Mouse (Mus musculus): ENCODE results near the gene 3300002I08Rik.
"Not testable (repeated sequence)": the region's sequence is repeated elsewhere in the genome, so short reads cannot be mapped to it uniquely, and the experiment has no call there.

Gene 3300002I08Rik

DNA sequence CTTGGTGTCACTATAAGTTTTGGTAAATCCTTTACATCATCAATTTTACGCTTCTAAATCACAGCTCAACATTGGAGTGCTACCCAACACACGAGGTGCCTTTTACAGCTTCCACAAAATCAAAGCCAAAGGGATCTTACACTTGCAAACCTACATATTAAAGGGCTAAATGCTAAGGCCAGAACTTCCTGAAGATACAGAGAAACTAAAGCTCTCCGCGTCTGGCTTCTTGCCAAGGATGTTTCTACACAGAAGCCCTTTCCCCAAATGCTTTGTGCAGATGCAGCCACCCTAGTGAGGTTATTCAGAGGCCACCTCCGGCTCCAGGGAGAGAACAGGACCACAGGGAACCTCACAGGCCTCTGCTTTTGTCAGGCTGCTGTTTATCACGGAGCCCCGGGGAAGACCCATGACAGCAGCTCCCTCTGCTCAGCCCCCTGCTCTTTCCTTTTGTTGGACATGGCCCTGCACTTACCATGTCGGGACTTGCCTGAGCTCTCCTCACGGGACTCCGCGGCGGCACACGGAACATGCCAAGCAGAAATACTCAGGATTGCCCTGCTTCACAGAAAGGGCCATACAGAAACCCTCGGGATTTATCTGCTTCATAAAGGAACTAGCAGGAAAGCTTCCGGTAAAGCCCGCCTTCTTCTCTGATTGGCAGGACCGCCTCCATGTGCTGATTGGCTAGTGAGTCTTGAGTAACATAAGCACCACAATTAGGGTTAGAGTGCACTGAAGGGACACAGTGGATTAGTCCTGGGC, at the start of gene 3300002I08Rik:
TSS of gene 3300002I08Rik (minus strand) at position 653 of the 765 bp plus-strand sequence.
- DNase-seq (ENCODE audit: low spot score) = peak; percentile 85

DNA sequence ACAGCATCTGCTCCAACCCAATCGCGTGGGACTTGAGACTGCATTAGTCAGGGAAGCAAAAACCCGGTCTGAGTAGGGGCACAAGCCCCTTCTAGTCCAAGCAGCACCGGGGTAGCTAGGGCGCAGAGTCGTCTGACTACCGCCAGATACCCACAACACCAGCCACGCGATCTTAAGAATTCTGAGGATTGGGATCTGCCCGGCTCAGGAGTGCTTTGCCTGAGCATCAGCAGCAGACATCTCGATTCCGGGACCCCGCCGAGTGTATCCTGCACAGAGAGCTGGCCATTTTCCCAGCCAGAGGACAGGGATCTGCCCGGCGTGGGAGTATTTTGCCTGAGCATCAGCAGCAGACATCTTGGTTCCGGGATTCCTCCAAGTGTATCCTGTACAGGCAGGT, 49.6 kb upstream of the 3300002I08Rik start:
- not testable (repeated sequence) for DNase-seq (ENCODE audit: low spot score)

DNA sequence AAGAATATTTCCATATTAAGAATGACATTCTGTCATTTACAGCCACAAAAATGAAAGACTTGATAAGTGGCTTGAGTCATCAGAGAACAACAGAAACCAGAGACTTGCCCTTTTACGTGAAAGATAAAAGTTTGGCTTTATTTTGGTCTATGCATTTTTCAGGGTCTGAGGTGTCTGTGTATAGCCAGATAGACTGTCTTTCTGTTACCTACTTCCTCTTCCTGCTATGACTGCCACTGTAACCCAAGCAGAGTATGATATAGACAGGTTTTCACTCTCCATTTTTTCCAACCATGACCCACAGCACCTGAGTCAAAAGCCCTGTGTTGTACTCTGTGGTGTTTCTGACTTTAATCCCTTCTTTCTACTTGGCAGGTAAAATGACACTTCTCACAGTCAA, 27.6 kb upstream of the 3300002I08Rik start:
- DNase-seq (ENCODE audit: low spot score) = no peak

DNA sequence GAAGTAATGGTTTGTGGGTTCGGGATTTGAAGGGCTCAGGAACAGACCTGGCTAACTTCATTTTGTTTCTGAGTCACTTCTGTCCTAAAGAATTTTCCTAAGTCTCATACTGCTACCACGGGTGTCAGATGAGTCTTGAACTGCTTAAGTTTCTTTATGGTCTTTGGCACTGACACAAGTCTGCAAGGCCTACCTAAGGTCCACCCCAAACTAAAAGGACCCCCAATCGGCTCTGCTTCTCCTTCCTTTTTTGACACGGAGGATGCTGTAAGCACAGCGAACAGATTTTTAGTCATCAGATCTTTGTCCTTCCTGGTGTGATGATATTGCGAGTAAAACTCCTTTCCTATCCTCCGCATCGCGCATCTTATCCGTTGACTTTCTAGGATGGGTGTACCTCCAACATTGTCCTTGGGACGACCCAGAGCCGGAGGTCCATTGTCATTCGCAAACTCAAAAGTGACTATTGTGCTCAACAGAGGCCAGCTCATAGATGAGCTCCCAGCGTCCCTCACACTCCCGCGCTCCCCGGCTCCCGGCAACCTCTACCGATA, 23.1 kb upstream of the 3300002I08Rik start:
- not testable (repeated sequence) for DNase-seq (ENCODE audit: low spot score)

DNA sequence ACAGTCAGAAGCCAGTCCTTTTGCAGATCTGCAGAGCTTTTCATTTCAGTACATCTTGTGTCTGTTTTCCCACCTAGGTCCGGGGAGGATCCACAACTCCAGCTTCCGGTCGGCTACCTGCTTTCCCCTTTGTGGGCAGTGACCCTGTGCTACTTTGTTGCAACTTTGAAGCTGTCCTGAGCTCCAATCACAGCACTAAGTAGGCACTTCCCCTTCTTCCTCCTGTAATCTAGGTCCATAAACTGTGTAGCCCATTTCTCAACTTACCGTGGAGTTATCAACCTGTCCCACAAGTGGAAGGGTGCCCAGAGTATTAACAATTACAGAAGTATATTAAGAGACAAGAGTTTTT, 289 bp upstream of the 3300002I08Rik start:
- no peak for DNase-seq (ENCODE audit: low spot score)

DNA sequence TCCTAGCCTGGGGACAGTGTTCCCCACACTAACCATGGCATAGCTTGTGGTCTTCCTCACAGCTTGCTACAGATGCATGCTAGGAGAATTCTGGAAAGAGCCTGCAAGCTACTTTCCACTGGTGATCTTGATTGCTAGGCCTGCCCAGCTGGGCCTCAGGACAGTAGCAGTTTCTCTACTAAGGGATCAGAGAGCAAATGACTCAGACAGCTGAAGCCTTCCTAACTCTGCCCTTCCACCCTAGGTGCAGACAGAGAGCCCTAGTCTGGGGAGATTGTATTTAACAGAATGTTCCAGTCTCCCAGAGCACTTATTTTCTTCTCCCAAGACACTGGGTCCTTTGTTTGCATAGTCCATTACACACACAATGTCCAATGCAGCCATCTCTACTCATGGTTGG, 5.4 kb downstream of the 3300002I08Rik start:
- DNase-seq (ENCODE audit: low spot score) = not testable (repeated sequence)

DNA sequence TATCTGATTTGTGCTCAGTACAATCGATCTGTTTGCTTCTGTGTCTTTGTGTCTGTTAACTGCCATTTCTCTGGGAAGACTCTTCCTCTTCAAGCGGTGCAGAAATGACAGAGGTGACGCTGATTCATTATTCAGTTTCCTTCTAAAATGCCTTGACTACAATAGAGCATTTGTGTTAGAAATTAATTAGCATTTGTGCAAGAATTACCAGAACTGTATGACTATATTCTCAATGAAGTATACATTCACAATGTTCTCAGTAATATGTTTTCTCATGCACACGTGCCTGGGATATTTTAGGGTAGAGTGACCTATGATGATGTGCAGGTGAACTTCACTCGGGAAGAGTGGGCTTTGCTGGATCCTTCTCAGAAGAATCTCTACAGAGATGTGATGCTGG, 39.2 kb downstream of the 3300002I08Rik start, which contains the start of gene Gm10130:
TSS of gene Gm10130 (plus strand) at position 301 of the 400 bp plus-strand sequence.
- DNase-seq (ENCODE audit: low spot score) = no peak

DNA sequence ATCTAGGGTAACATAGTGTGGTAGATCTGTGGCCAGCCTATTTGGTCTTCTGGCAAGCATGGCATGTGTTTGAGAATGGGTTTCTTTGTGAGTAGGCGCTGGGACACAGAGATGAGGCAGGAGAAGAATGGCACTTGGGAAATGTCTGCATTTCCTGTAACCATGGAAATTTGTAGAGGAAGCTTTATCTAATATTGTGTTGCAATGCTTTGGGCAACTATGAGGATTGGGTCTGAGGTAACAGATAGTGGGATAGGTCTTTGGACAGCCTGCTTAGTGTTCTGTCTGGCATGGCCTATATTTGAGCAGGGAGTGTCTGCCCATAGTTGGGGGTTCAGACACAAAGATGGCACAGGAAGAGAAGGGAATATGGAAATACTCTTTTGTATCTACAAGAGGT, 43.6 kb downstream of the 3300002I08Rik start:
- no peak for DNase-seq (ENCODE audit: low spot score)

DNA sequence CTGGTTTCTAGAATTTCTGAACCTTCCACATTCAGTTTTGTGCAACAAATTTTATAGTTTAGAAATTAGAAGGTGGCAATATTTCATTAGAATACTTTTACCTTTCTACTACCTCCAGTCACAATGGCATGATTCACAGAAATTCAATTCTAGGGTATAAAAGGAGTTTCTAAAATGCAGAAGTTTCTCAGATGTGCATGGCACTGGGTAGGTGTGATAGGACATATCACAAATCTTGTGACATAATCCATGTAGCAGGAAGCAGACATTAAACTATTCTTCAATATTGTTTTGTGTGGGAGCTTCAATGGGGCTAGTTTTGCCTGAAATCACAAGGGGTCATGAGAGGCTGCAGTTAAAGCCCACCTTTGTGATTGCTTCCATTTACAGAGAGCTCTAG, 46.4 kb downstream of the 3300002I08Rik start:
- no peak for DNase-seq (ENCODE audit: low spot score)

DNA sequence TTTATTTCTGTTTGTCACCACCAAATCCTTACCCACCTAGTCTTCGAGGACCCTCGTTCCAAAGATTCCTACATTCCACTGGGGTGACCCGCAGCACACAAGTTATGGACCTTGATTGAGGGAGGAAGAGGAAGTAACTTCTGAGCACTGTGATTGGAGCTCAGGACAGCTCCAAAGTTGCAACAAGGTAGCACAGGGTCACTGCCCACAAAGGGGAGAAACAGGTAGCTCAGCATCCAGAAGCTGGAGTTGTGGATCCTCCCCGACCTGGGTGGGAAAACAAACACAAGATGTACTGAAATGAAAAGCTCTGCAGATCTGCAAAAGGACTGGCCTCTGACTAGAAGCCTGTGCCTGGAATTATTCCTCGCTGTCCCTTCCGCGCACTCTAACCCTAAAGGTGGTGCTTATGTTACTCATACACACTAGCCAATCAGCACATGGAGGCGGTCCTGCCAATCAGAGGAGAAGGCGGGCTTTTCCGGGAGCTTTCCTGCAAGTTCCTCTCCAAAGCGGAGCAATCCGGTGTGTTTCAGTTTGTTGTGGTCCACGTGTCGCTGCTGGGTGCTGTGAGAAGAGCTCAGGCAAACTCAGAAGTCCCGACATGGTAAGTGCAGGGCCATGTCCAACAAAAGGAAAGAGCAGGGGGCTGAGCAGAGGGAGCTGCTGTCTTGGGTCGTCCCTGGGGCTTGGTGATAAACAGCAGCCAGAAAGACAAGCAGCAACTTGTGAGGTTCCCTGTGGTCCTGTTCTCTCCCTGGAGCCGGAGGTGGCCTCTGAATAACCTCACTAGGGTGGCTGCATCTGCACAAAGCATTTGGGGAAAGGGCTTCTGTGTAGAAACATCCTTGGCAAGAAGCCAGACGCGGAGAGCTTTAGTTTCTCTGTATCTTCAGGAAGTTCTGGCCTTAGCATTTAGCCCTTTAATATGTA, 51.3 kb downstream of the 3300002I08Rik start:
- DNase-seq (ENCODE audit: low spot score) = peak; percentile 82

DNA sequence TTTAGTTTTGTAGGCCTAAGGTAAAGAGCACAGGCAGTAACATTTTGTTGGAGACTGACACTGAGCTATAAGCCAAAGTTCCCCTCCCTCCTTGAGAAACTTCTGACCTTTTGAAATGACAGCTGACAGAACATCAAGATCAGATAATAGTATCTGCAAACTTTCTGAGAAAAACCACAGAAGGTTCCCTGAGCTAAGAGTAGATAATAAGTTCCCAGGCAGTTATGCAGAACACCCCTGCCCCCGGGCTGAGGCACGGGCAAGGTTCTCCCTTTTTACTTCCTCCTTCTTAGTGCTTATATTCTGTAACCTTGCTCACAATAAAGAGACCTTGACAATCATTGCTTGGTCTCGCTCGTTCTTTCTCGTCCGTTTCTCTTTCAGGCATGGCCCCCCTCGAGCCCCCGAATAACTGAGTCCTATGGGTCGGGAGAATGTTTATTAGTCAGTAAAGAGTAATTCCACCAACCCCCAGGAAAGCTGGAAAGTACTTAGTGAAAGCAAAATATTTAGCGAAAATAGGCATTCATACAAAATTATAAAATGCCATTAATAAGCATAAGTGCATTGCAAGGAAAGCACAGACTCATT, 55.3 kb downstream of the 3300002I08Rik start:
- DNase-seq (ENCODE audit: low spot score) = no peak

DNA sequence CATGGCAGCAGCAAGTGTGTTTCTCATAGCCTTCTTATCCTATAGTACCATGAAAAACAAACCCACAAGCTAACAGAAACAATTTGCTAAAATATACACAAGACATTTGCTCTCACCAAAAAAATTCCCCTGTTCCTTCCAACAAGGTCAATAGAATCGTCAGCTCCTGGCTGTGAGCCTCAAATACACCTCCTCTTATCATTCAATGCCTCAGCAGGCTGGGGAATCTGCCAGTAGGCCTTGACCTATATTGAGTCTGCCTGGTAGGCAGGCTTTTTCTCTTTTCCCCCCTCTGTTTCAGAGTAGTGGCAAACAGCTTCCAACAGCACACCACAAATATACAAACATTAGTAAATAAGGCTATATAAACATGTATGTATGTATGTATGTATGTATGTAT, 63.5 kb downstream of the 3300002I08Rik start:
- no peak for DNase-seq (ENCODE audit: low spot score)

DNA sequence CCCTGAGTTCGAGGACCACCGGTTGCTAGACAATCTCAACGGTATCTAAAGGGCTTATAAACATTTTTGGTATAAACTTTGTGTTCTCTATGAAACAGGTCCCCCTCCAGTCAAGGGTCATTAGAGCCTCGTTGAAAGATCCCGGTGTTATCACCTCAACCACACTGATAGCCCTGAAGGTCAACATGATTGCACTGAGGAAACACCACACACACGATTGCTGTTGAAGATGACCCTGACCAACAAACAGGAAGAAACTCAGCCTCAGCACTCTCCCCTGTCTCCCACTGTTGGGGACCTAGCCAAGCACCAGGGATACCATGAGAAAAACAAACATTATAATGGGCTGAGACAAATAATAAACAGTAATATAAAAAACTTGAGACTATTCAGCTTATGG, 68.9 kb downstream of the 3300002I08Rik start:
- DNase-seq (ENCODE audit: low spot score) = no peak

All from left cerebral cortex, adult 11 months (tissue).